Comparison of ENCODE assay signal across 17 mouse cellular contexts in genomic region chr3:17636276-17636675, GRCm38 (mm10).
"Had no signal": no experiment of that assay in that cellular context is flagged by ENCODE, and none has a peak within 500 bp of the region (broad histone marks: within the 10 kb centered on the region; RNA-seq: fewer than 3 reads in every experiment).

No protein-coding gene starts in this region.

- ATAC-seq: liver, embryonic 12.5 days; liver, postnatal 0 days; lung, postnatal 0 days; midbrain, embryonic 13.5 days; midbrain, embryonic 15.5 days; midbrain, embryonic 16.5 days had no signal

- DNase-seq: left cerebral cortex, postnatal 4 days; liver; liver, embryonic 13.5 days; liver, postnatal 0 days; lung, adult 18-20 months; lung, adult 2 months; lung, embryonic 14.5 days; lung, postnatal 10 days; lung, postnatal 14 days; lung, postnatal 36 days; lung, postnatal 4 days; midbrain, embryonic 14.5 days had no signal
